In genomic region chr4:151234981-151235380, GRCm38 (mm10) we compare ENCODE assay signal across 34 mouse cellular contexts.
DNase-seq lines count a peak whose midpoint lies in the region; ATAC-seq and TF ChIP-seq lines count a peak whose summit lies in the region.
"Had no signal": no experiment of that assay in that cellular context is flagged by ENCODE, and none has a peak within 500 bp of the region (broad histone marks: within the 10 kb centered on the region; RNA-seq: fewer than 3 reads in every experiment).

No protein-coding gene starts in this region.

- H3K4me3 ChIP-seq in intestine, postnatal 0 days (ENCODE audit: low read depth, low read length) = no peak overlapping the region
- H3K4me3 ChIP-seq in midbrain, postnatal 0 days (ENCODE audit: low read depth, low read length) = no peak overlapping the region
- H3K4me3 ChIP-seq: erythroblast, embryonic 14.5 days; gastrocnemius, adult 2 months; hindbrain, embryonic 12.5 days; intestine, embryonic 15.5 days; liver, embryonic 12.5 days; megakaryocyte, embryonic 14.5 days; midbrain, embryonic 12.5 days; neural tube, embryonic 13.5 days had no signal

- DNase-seq in cerebellum, adult 9-10 months = peak; percentile 36
- DNase-seq in cerebellum, postnatal 4 days (ENCODE audit: low spot score in 2 of 2) = no peak
- DNase-seq in left cerebral cortex, adult 18-20 months (ENCODE audit: low spot score in 2 of 2) = peak; percentile 25 to 33
- DNase-seq in left cerebral cortex, adult 11 months (ENCODE audit: low spot score) = no peak
- DNase-seq in cerebellum, postnatal 36 days = peak; percentile 32 to 34
- DNase-seq in layer of hippocampus, adult 9-11 months = peak; percentile 77
- no peak for DNase-seq in midbrain, postnatal 0 days (ENCODE audit: low spot score)
- DNase-seq: adrenal gland, adult 2 months; adrenal gland, postnatal 36 days; gastrocnemius, adult 2 months; gastrocnemius, postnatal 36 days; heart, adult 18-20 months; heart, postnatal 36 days; kidney, adult 8-10 months; kidney, postnatal 4 days; left cerebral cortex, postnatal 4 days; liver, postnatal 0 days; lung, postnatal 4 days; right cerebral cortex, postnatal 4 days; thymus, postnatal 4 days had no signal

- no peaks in the 10 kb centered on the region for H3K36me3 ChIP-seq in intestine, postnatal 0 days (ENCODE audit: control insufficient read depth, insufficient read depth)
- H3K36me3 ChIP-seq in midbrain, postnatal 0 days (ENCODE audit: insufficient read depth, low read length) = no peaks in the 10 kb centered on the region
- H3K36me3 ChIP-seq: hindbrain, embryonic 12.5 days; intestine, embryonic 15.5 days; liver, embryonic 12.5 days; midbrain, embryonic 12.5 days; neural tube, embryonic 13.5 days had no signal

- no peak for TF ChIP-seq CTCF in intestine, postnatal 0 days (IDR thresholded peaks at IDR 0.05; ENCODE audit: low read depth)
- no peak for TF ChIP-seq CTCF in midbrain, postnatal 0 days (IDR thresholded peaks at IDR 0.05)

- no peaks in the 10 kb centered on the region for H3K27me3 ChIP-seq in intestine, postnatal 0 days (replicated peaks; ENCODE audit: control insufficient read depth, insufficient read depth, low read length)
- no peaks in the 10 kb centered on the region for H3K27me3 ChIP-seq in midbrain, postnatal 0 days (ENCODE audit: insufficient read depth, low read length)
- H3K27me3 ChIP-seq: hindbrain, embryonic 12.5 days; intestine, embryonic 15.5 days; liver, embryonic 12.5 days; megakaryocyte, embryonic 14.5 days; midbrain, embryonic 12.5 days; neural tube, embryonic 13.5 days had no signal

- no peak overlapping the region for H3K27ac ChIP-seq in intestine, postnatal 0 days (ENCODE audit: low read depth, low read length)
- H3K27ac ChIP-seq in midbrain, postnatal 0 days (ENCODE audit: low read depth, low read length) = no peak overlapping the region
- H3K27ac ChIP-seq: gastrocnemius, adult 2 months; hindbrain, embryonic 12.5 days; hindbrain, postnatal 0 days; intestine, embryonic 15.5 days; kidney, postnatal 0 days; liver, embryonic 12.5 days; midbrain, embryonic 12.5 days; neural tube, embryonic 13.5 days; stomach, postnatal 0 days had no signal

- WGBS in intestine, postnatal 0 days = 81% methylated on average over 4 of the region's 4 CpGs
- 90% methylated on average over 4 of the region's 4 CpGs for WGBS in midbrain, postnatal 0 days

- H3K9me3 ChIP-seq in intestine, postnatal 0 days (ENCODE audit: control insufficient read depth) = no peaks in the 10 kb centered on the region
- H3K9me3 ChIP-seq in midbrain, postnatal 0 days (ENCODE audit: low read length) = no peaks in the 10 kb centered on the region
- H3K9me3 ChIP-seq: hindbrain, embryonic 12.5 days; intestine, embryonic 15.5 days; midbrain, embryonic 12.5 days; neural tube, embryonic 13.5 days had no signal

- H3K4me2 ChIP-seq in intestine, postnatal 0 days (replicated peaks; ENCODE audit: low read depth) = no peak overlapping the region
- H3K4me2 ChIP-seq in midbrain, postnatal 0 days (ENCODE audit: low read depth, low read length, poor library complexity, severe bottlenecking) = no peak overlapping the region
- H3K4me2 ChIP-seq: heart, embryonic 11.5 days; hindbrain, embryonic 12.5 days; intestine, embryonic 15.5 days; liver, embryonic 12.5 days; midbrain, embryonic 12.5 days; neural tube, embryonic 13.5 days had no signal

- no peak overlapping the region for H3K9ac ChIP-seq in intestine, postnatal 0 days (ENCODE audit: low read depth, low read length)
- H3K9ac ChIP-seq in midbrain, postnatal 0 days (replicated peaks; ENCODE audit: low read length, poor library complexity, severe bottlenecking) = no peak overlapping the region
- H3K9ac ChIP-seq: hindbrain, embryonic 12.5 days; intestine, embryonic 15.5 days; liver, embryonic 12.5 days; liver, postnatal 0 days; midbrain, embryonic 12.5 days; neural tube, embryonic 13.5 days had no signal

- no peak for ATAC-seq in intestine, postnatal 0 days
- ATAC-seq in midbrain, postnatal 0 days (ENCODE audit: low FRiP score) = no peak
- ATAC-seq: CD4-positive, CD25-positive, alpha-beta regulatory T cell, adult 4 months; forebrain, embryonic 16.5 days; hindbrain, postnatal 0 days; intestine, embryonic 15.5 days; liver, embryonic 12.5 days; liver, postnatal 0 days had no signal

- no peaks in the 10 kb centered on the region for H3K4me1 ChIP-seq in intestine, postnatal 0 days (replicated peaks; ENCODE audit: control insufficient read depth, insufficient read depth, low read length)
- no peaks in the 10 kb centered on the region for H3K4me1 ChIP-seq in midbrain, postnatal 0 days (ENCODE audit: insufficient read depth, low read length)
- H3K4me1 ChIP-seq: hindbrain, embryonic 12.5 days; intestine, embryonic 15.5 days; liver, embryonic 12.5 days; megakaryocyte, embryonic 14.5 days; midbrain, embryonic 12.5 days had no signal

Comparison
In these comparisons a context has a peak if more than half of its experiments do, and no peak if none do; other contexts are left out.
1. DNase-seq: peak in cerebellum, adult 9-10 months (single experiment), left cerebral cortex, adult 18-20 months (2 of 2), cerebellum, postnatal 36 days (2 of 2) and layer of hippocampus, adult 9-11 months (single experiment); none in cerebellum, postnatal 4 days (0 of 2), left cerebral cortex, adult 11 months (single experiment) and midbrain, postnatal 0 days (single experiment).